Mouse (Mus musculus): ENCODE data around the gene Serpinb9f. TPM values are rescaled to one million over a fixed set of nuclear protein-coding genes. Genes with fewer than 3 reads are reported as not detected.
"Not testable (repeated sequence)": the region's sequence is repeated elsewhere in the genome, so short reads cannot be mapped to it uniquely, and the experiment has no call there.

Gene Serpinb9f
- not detected in 2 replicates for polyA plus RNA-seq (2014; fragmentation: Nextera tagmentation; extraction: Ambion mirVana)

DNA sequence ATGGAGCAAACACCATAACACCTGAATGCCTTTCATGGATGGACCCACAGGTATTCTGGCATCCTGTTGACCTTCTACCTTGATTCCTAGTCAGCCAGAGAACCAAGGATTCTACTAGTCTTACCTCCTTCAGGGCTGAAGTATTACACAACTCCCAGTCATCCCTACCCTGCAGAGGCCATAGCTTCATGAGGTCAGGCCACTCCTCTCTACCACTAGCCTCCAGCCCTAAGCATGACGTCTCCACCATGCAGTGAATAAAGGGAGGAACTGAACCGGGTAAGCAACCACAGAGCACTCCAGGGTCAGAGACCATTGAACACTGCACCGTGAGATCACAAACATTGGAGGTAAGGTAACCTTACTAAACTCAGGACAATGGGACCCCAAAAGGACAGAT is at the start of gene Serpinb9f:
TSS of gene Serpinb9f (plus strand) at position 301 of the 400 bp plus-strand sequence.
- not testable (repeated sequence) for H3K27me3 ChIP-seq (ENCODE audit: control insufficient read depth, insufficient read depth, low read length); H3K4me1 ChIP-seq (replicated peaks; ENCODE audit: control insufficient read depth, insufficient read depth, low read length); DNase-seq (ENCODE audit: low spot score); H3K9ac ChIP-seq; H3K4me2 ChIP-seq (replicated peaks); H3K4me3 ChIP-seq (replicated peaks; ENCODE audit: low read length); ATAC-seq (ENCODE audit: low FRiP score); H3K27ac ChIP-seq; H3K36me3 ChIP-seq (replicated peaks; ENCODE audit: control insufficient read depth, insufficient read depth); H3K9me3 ChIP-seq (ENCODE audit: control insufficient read depth, low read length)
- 91% methylated on average over 3 of the region's 3 CpGs for whole genome bisulfite sequencing

DNA sequence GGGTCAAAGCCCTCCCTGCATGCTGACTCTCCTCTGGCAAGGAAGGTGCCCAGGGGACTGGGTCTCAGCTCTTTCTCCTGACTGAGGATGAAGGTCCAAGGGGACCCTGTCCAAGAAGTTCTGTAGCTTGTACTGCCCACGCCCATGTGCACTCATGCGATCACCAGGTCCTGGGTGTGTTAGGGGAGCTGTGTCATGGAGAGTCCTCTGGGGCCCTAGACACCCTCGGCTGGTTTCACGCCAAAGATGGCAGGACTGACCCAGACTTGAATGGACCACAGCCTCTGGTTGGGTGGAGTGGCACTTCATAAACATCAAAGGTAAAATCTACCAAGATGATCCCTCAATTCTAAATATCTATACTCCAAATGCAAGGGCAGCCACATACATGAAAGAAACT is 15.2 kb upstream of the Serpinb9f start:
- H3K27ac ChIP-seq; H3K4me3 ChIP-seq (replicated peaks; ENCODE audit: low read length); H3K27me3 ChIP-seq (ENCODE audit: control insufficient read depth, insufficient read depth, low read length); H3K36me3 ChIP-seq (replicated peaks; ENCODE audit: control insufficient read depth, insufficient read depth); H3K9me3 ChIP-seq (ENCODE audit: control insufficient read depth, low read length); H3K4me2 ChIP-seq (replicated peaks); ATAC-seq (ENCODE audit: low FRiP score); H3K9ac ChIP-seq; H3K4me1 ChIP-seq (replicated peaks; ENCODE audit: control insufficient read depth, insufficient read depth, low read length); DNase-seq (ENCODE audit: low spot score): not testable (repeated sequence)
- WGBS, result 86% methylated on average over 4 of the region's 4 CpGs

DNA sequence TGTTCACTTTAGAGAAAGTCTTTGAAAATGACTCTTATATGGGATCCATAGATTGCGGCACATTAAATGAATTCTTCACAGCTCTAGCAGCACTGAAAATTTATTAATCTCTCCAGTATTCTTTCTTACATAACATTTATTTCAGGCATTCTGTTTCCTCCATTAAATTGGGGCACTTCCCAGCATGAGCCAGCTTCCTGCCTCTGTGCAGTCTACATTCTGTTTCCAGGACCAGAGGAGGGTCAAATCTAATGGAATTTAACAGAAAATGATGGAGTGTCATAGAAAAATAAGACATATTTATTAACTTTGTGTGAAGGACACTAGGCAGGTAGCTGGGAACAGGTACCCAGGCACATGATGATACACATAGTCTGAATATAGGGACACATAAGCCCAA is 32.8 kb downstream of the Serpinb9f start:
- H3K4me1 ChIP-seq (replicated peaks; ENCODE audit: control insufficient read depth, insufficient read depth, low read length); H3K27ac ChIP-seq; H3K36me3 ChIP-seq (replicated peaks; ENCODE audit: control insufficient read depth, insufficient read depth); H3K4me3 ChIP-seq (replicated peaks; ENCODE audit: low read length); DNase-seq (ENCODE audit: low spot score); H3K27me3 ChIP-seq (ENCODE audit: control insufficient read depth, insufficient read depth, low read length); H3K4me2 ChIP-seq (replicated peaks); H3K9me3 ChIP-seq (ENCODE audit: control insufficient read depth, low read length); ATAC-seq (ENCODE audit: low FRiP score); H3K9ac ChIP-seq: not testable (repeated sequence)
- no CpG with 5 or more reads among the region's 1 CpGs for WGBS

Other genes with a start within 250 kb of the Serpinb9f start
- gene Serpinb1b, start 245.5 kb upstream of the Serpinb9f start, polyA plus RNA-seq (2014; fragmentation: Nextera tagmentation; extraction: Ambion mirVana), result 32.7 and 32.8 TPM in 2 replicates
- gene Serpinb9c, start 164.3 kb upstream of the Serpinb9f start, polyA plus RNA-seq (2014; fragmentation: Nextera tagmentation; extraction: Ambion mirVana), result not detected in 2 replicates
- not detected in 2 replicates for gene Serpinb9d, start 131.1 kb upstream of the Serpinb9f start, polyA plus RNA-seq (2014; fragmentation: Nextera tagmentation; extraction: Ambion mirVana)
- gene Serpinb9e, start 74.5 kb upstream of the Serpinb9f start, polyA plus RNA-seq (2014; fragmentation: Nextera tagmentation; extraction: Ambion mirVana), result not detected in 2 replicates
- gene Gm11397, start 71.7 kb downstream of the Serpinb9f start, polyA plus RNA-seq (2014; fragmentation: Nextera tagmentation; extraction: Ambion mirVana), result not detected in 2 replicates
- not detected in 2 replicates for gene Serpinb9g, start 160.7 kb downstream of the Serpinb9f start, polyA plus RNA-seq (2014; fragmentation: Nextera tagmentation; extraction: Ambion mirVana)

All from hindbrain, embryonic 14.5 days (tissue).